Mouse (Mus musculus): ENCODE data around the gene Teddm3. TPM values are rescaled to one million over a fixed set of nuclear protein-coding genes. Genes with fewer than 3 reads are reported as not detected.
"Not testable (repeated sequence)": the region's sequence is repeated elsewhere in the genome, so short reads cannot be mapped to it uniquely, and the experiment has no call there.

Teddm3 gene
- polyA plus RNA-seq, 2 experiments, result not detected

DNA sequence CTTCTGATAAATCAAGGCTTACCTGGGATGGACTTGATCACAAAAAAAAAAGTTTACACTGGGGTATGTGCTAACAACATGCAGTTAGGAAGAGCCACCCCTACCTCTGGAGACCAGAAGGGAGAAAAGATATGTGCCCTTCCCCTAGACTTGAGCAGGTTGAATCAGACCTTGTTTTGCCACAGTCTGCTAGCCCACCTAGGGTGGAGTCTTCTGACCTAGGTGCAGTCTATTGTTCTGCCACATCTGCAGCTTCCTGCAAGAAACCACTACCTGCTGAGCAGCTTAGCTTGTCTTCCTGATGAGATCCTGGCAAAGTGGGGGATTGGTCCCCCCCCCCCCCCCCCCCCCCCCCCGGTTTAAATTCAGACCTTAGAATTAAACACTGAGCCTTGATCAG, 21.4 kb upstream of the Teddm3 start:
- H3K27ac ChIP-seq, result no peak overlapping the region
- no peak for DNase-seq (ENCODE audit: low read depth in 3 of 3, low spot score in 3 of 3)
- TF ChIP-seq CTCF (IDR thresholded peaks at IDR 0.05; ENCODE audit: low read depth) (no peak), EP300 (IDR thresholded peaks at IDR 0.05; ENCODE audit: low read depth) (no peak)
- no peaks in the 10 kb centered on the region for H3K4me1 ChIP-seq (replicated peaks; ENCODE audit: control insufficient read depth in 2 of 2, insufficient read depth in 2 of 2, low read length in 1 of 2)
- no peaks in the 10 kb centered on the region for H3K27me3 ChIP-seq (ENCODE audit: control insufficient read depth, insufficient read depth, low read length)
- no peak for ATAC-seq (ENCODE audit: insufficient read depth)
- no peak overlapping the region for H3K4me2 ChIP-seq (ENCODE audit: low read depth)
- H3K36me3 ChIP-seq (replicated peaks; ENCODE audit: control insufficient read depth, insufficient read depth, low read depth), result no peaks in the 10 kb centered on the region
- no peak overlapping the region for H3K9ac ChIP-seq (replicated peaks)
- no peak overlapping the region for H3K4me3 ChIP-seq (ENCODE audit: insufficient read depth in 1 of 2, low read depth in 2 of 2, low read length in 2 of 2)
- H3K9me3 ChIP-seq (ENCODE audit: control insufficient read depth, low read length), result no peaks in the 10 kb centered on the region
- no CpG with 5 or more reads among the region's 1 CpGs for WGBS (ENCODE audit: insufficient replicate concordance)

DNA sequence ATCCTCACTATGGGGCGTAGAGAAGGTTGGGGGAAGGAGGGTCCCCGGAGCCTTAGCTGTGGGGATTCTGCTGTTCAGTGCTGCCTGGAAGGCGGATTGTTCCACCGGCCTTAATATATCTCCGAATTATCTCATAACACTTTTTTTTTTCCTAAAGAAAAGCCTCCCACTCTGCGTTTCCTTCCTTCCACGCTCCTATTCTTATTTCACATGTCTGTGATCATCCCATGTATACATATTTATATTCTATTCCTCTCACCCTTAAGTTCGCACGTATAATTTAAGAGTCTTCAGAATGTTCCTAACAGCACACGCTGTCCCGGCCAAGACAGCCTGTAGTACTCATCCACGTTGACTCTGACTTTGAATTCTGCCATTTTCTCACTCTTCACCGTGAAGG, 14.9 kb upstream of the Teddm3 start:
- Histone ChIP-seq H3K27me3 (ENCODE audit: control insufficient read depth, insufficient read depth, low read length) (no peaks in the 10 kb centered on the region), H3K9me3 (ENCODE audit: control insufficient read depth, low read length) (no peaks in the 10 kb centered on the region), H3K36me3 (replicated peaks; ENCODE audit: control insufficient read depth, insufficient read depth, low read depth) (no peaks in the 10 kb centered on the region), H3K4me3 (ENCODE audit: insufficient read depth in 1 of 2, low read depth in 2 of 2, low read length in 2 of 2) (no peak overlapping the region), H3K9ac (replicated peaks) (no peak overlapping the region), H3K27ac (no peak overlapping the region), H3K4me1 (replicated peaks; ENCODE audit: control insufficient read depth in 2 of 2, insufficient read depth in 2 of 2, low read length in 1 of 2) (no peaks in the 10 kb centered on the region), H3K4me2 (ENCODE audit: low read depth) (no peak overlapping the region)
- TF ChIP-seq CTCF (IDR thresholded peaks at IDR 0.05; ENCODE audit: low read depth) (no peak), EP300 (IDR thresholded peaks at IDR 0.05; ENCODE audit: low read depth) (no peak)
- no peak for DNase-seq (ENCODE audit: low read depth in 3 of 3, low spot score in 3 of 3)
- no peak for ATAC-seq (ENCODE audit: insufficient read depth)
- 70% methylated on average over 13 of the region's 13 CpGs for WGBS (ENCODE audit: insufficient replicate concordance)

DNA sequence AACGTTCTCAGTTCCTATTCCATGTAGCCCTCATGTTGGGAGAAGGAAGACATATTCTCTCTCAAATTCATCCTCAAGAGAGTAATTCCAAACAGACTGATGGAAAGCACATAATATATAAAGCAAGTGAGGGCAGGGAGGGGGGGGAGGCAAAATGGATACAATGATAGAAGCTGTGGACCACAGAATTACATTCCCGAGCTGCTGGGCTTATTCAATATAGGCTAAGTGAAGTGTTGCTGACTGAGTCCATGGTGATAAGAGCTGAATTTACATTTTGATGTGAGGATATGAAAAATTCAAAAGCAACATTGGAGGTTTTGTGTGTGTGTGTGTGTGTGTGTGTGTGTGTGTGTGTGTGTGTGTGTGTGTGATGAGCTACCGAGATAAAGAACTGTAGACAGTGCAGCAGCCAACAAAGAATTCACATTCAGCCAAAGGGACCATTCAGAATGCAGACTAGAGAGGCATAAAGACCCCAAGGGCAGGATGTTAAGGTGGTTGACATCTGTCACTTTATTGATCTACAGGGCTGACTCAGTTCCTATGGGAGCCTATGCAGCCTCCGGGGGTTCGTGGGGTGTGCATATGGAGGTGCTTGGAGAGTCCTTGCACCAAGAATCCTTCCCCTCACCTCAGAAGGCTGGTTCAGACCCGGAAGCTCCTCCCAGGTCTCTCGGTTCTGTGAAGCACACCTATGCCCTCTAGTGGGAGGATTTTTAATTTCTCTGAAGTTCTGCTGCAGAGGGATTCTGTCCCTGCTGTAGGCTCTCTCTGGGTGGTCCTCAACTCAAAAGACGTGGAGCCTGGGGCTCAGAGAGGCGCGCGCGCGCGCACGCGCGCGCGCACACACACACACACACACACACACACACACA, 11.8 kb upstream of the Teddm3 start:
- not testable (repeated sequence) for H3K4me3 ChIP-seq (ENCODE audit: insufficient read depth in 1 of 2, low read depth in 2 of 2, low read length in 2 of 2); H3K4me2 ChIP-seq (ENCODE audit: low read depth); H3K27ac ChIP-seq; DNase-seq (ENCODE audit: low read depth in 3 of 3, low spot score in 3 of 3); H3K9me3 ChIP-seq (ENCODE audit: control insufficient read depth, low read length); H3K27me3 ChIP-seq (ENCODE audit: control insufficient read depth, insufficient read depth, low read length); H3K36me3 ChIP-seq (replicated peaks; ENCODE audit: control insufficient read depth, insufficient read depth, low read depth); H3K4me1 ChIP-seq (replicated peaks; ENCODE audit: control insufficient read depth in 2 of 2, insufficient read depth in 2 of 2, low read length in 1 of 2); H3K9ac ChIP-seq (replicated peaks); ATAC-seq (ENCODE audit: insufficient read depth)
- 12% methylated on average over 17 of the region's 19 CpGs for WGBS (ENCODE audit: insufficient replicate concordance)

DNA sequence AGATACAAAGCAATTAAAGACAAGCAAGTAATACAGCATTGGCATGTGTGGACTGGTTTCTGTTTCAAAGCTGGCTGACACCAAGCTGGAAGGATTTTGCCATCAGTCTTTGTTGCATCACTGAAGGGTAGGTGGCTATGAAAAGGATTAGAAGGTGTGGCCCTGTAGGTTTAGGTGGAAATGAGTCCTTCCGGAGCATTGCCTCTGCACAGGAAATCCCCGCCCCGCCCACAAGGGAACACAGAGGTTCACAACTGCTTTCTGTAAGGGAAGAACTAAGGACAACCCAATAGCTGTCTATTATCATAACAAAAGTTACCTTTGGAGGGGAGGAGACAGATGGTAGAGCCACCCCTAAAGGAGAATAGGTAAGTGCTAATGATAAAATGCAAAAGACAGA, 9.6 kb upstream of the Teddm3 start:
- H3K27ac ChIP-seq; DNase-seq (ENCODE audit: low read depth in 3 of 3, low spot score in 3 of 3); ATAC-seq (ENCODE audit: insufficient read depth); H3K9me3 ChIP-seq (ENCODE audit: control insufficient read depth, low read length); H3K4me1 ChIP-seq (replicated peaks; ENCODE audit: control insufficient read depth in 2 of 2, insufficient read depth in 2 of 2, low read length in 1 of 2); H3K36me3 ChIP-seq (replicated peaks; ENCODE audit: control insufficient read depth, insufficient read depth, low read depth); H3K27me3 ChIP-seq (ENCODE audit: control insufficient read depth, insufficient read depth, low read length); H3K4me3 ChIP-seq (ENCODE audit: insufficient read depth in 1 of 2, low read depth in 2 of 2, low read length in 2 of 2); H3K9ac ChIP-seq (replicated peaks); H3K4me2 ChIP-seq (ENCODE audit: low read depth): not testable (repeated sequence)
- 50% methylated on average over 3 of the region's 3 CpGs for WGBS (ENCODE audit: insufficient replicate concordance)

DNA sequence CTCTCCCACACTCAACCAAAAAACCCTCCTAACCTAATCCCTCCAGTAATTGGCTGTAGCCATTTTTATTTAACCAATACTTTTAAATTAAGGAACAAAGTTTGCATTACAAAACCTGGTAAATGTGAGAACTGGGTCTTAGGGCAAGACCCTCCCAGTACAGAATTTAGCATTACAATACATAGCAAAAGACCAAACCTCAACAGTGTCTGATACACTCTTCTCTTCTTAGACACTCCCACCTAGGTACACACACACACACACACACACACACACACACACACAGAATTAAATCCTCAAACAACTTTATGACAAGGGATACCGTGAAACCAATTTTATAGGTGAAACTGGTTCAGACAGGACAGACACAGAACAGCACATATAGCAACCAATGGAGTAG, 5.4 kb upstream of the Teddm3 start:
- not testable (repeated sequence) for H3K9ac ChIP-seq (replicated peaks); H3K4me2 ChIP-seq (ENCODE audit: low read depth); ATAC-seq (ENCODE audit: insufficient read depth); H3K4me3 ChIP-seq (ENCODE audit: insufficient read depth in 1 of 2, low read depth in 2 of 2, low read length in 2 of 2); H3K27me3 ChIP-seq (ENCODE audit: control insufficient read depth, insufficient read depth, low read length); DNase-seq (ENCODE audit: low read depth in 3 of 3, low spot score in 3 of 3); H3K36me3 ChIP-seq (replicated peaks; ENCODE audit: control insufficient read depth, insufficient read depth, low read depth); H3K4me1 ChIP-seq (replicated peaks; ENCODE audit: control insufficient read depth in 2 of 2, insufficient read depth in 2 of 2, low read length in 1 of 2); H3K27ac ChIP-seq; H3K9me3 ChIP-seq (ENCODE audit: control insufficient read depth, low read length)
- 70% methylated on average over 1 of the region's 1 CpGs for WGBS (ENCODE audit: insufficient replicate concordance)

DNA sequence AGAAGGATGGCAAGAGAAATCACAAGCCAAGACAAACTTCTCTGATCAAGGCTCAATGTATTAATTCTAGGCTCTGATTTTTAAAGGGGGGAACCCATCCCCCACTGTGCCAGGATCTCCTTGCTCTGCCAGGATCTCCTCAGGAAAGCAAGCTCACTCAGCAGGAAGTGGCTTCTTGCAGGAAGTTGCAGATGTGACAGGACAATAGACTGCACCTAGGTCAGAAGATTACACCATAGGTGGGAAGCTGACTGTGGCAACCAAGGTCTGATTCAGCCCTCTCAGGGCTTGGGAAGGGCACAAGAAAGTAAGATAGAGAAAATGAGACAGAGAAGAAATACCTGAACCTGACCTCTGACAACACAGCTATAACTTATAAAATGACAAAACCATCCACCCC, 2.5 kb upstream of the Teddm3 start:
- not testable (repeated sequence) for H3K9me3 ChIP-seq (ENCODE audit: control insufficient read depth, low read length); H3K4me1 ChIP-seq (replicated peaks; ENCODE audit: control insufficient read depth in 2 of 2, insufficient read depth in 2 of 2, low read length in 1 of 2); H3K4me2 ChIP-seq (ENCODE audit: low read depth); H3K27ac ChIP-seq; H3K9ac ChIP-seq (replicated peaks); H3K4me3 ChIP-seq (ENCODE audit: insufficient read depth in 1 of 2, low read depth in 2 of 2, low read length in 2 of 2); H3K27me3 ChIP-seq (ENCODE audit: control insufficient read depth, insufficient read depth, low read length); DNase-seq (ENCODE audit: low read depth in 3 of 3, low spot score in 3 of 3); ATAC-seq (ENCODE audit: insufficient read depth); H3K36me3 ChIP-seq (replicated peaks; ENCODE audit: control insufficient read depth, insufficient read depth, low read depth)
